Mouse (Mus musculus) heart, postnatal 36 days (tissue): ENCODE measurements around the gene Inhba. TPM values are rescaled to one million over a fixed set of nuclear protein-coding genes. Genes with fewer than 3 reads are reported as not detected.

ENCODE experiments used
- DNase-seq, 2 experiments: peaks; one replicate each; pipeline ENCODE4 v3.0.0; 2021 to 2022
- intact Hi-C: fragments of 180-260 bp; cut with DNase I; formaldehyde crosslinking; loops from one replicate; pipeline ENCODE4 v1.15.1; 2025
- total RNA-seq, 2 experiments: library from RNA; stranded (reverse); gene quantifications; 2 replicates each; pipeline ENCODE4 v1.2.3; 2021

The Inhba gene
- total RNA-seq, result 1 to 10 TPM; 3.1 TPM

- intact Hi-C loops, result loop anchor here (2.0 to 5.0 kb wide), 3 partner anchors 751 to 1017 kb away; no protein-coding TSS in a partner anchor
- peak; percentile 35 to 50 for DNase-seq
These were observed at the start of gene Inhba for GRCm38 (mm10) chr13:16011372-16012242. TSS of gene Inhba (plus strand) at chr13:16011851.

GRCm38 (mm10) chr13:15976584-15976983 lies 35.1 kb upstream of the Inhba start:
- DNase-seq, result no peak
- intact Hi-C loops, result no loop called here

- intact Hi-C loops, result no loop called here
- DNase-seq, result no peak
These were observed 32.1 kb upstream of the Inhba start for GRCm38 (mm10) chr13:15979551-15979950.

GRCm38 (mm10) chr13:15982041-15982440 lies 29.6 kb upstream of the Inhba start:
- intact Hi-C loops, result loop anchor here (10.0 kb wide), 1 partner anchor 1603 kb away; no protein-coding TSS in a partner anchor
- DNase-seq, result no peak

GRCm38 (mm10) chr13:15985761-15986160 lies 25.9 kb upstream of the Inhba start:
- no peak for DNase-seq
- intact Hi-C loops, result loop anchor here (10.0 kb wide), 1 partner anchor 1599 kb away; no protein-coding TSS in a partner anchor

- DNase-seq, result no peak
- intact Hi-C loops, result loop anchor here (10.0 kb wide), 1 partner anchor 1599 kb away; no protein-coding TSS in a partner anchor
These were observed 25.5 kb upstream of the Inhba start for GRCm38 (mm10) chr13:15986172-15986571.

- intact Hi-C loops, result no loop called here
These were observed 16.3 kb upstream of the Inhba start for GRCm38 (mm10) chr13:15995314-15995713.

GRCm38 (mm10) chr13:16005517-16005916 lies 6.1 kb upstream of the Inhba start:
- intact Hi-C loops, result loop anchor here (5.0 kb wide), 1 partner anchor 1427 kb away; no protein-coding TSS in a partner anchor
- DNase-seq, result peak; percentile 19 to 38

More at GRCm38 (mm10) chr13:15995314-15995713, 16.3 kb upstream of the Inhba start:
- DNase-seq, result no peak

- intact Hi-C loops, result loop anchor here (5.0 kb wide), 1 partner anchor 1425 kb away; no protein-coding TSS in a partner anchor
- DNase-seq, result no peak
These were observed 3.9 kb upstream of the Inhba start for GRCm38 (mm10) chr13:16007748-16008147.

- no peak for DNase-seq
- intact Hi-C loops, result loop anchor here (5.0 kb wide), 1 partner anchor 1424 kb away; no protein-coding TSS in a partner anchor
These were observed 3.3 kb upstream of the Inhba start for GRCm38 (mm10) chr13:16008348-16008747.

- intact Hi-C loops, result loop anchor here (5.0 kb wide), 3 partner anchors 752 to 1422 kb away; no protein-coding TSS in a partner anchor
- no peak for DNase-seq
These were observed 1.7 kb upstream of the Inhba start for GRCm38 (mm10) chr13:16009766-16010465.

- no peak for DNase-seq
- intact Hi-C loops, result loop anchor here (5.0 kb wide), 2 partner anchors 752 to 812 kb away; no protein-coding TSS in a partner anchor
These were observed 1.1 kb upstream of the Inhba start for GRCm38 (mm10) chr13:16010586-16010985.

GRCm38 (mm10) chr13:16012243-16012887 lies 714 bp downstream of the Inhba start:
- intact Hi-C loops, result loop anchor here (2.0 to 5.0 kb wide), 3 partner anchors 750 to 1016 kb away; no protein-coding TSS in a partner anchor
- DNase-seq, result peak; percentile 69 to 77

- DNase-seq, result no peak
- intact Hi-C loops, result loop anchor here (5.0 kb wide), 2 partner anchors 748 to 808 kb away; no protein-coding TSS in a partner anchor
These were observed 2.5 kb downstream of the Inhba start for GRCm38 (mm10) chr13:16014166-16014565.

GRCm38 (mm10) chr13:16016506-16016905 lies 4.9 kb downstream of the Inhba start:
- intact Hi-C loops, result loop anchor here (5.0 kb wide), 1 partner anchor 221 kb away; no protein-coding TSS in a partner anchor
- no peak for DNase-seq

GRCm38 (mm10) chr13:16017338-16017737 lies 5.7 kb downstream of the Inhba start:
- no peak for DNase-seq
- intact Hi-C loops, result loop anchor here (5.0 kb wide), 1 partner anchor 220 kb away; no protein-coding TSS in a partner anchor

GRCm38 (mm10) chr13:16017777-16018176 lies 6.1 kb downstream of the Inhba start:
- intact Hi-C loops, result loop anchor here (5.0 kb wide), 1 partner anchor 220 kb away; no protein-coding TSS in a partner anchor
- peak in 1 of 2 experiments; percentile 13 for DNase-seq

- intact Hi-C loops, result loop anchor here (5.0 kb wide), 1 partner anchor 218 kb away; no protein-coding TSS in a partner anchor
- DNase-seq, result no peak
These were observed 7.3 kb downstream of the Inhba start for GRCm38 (mm10) chr13:16018807-16019510.

GRCm38 (mm10) chr13:16020659-16021058 lies 9.0 kb downstream of the Inhba start:
- peak; percentile 24 to 57 for DNase-seq

More at GRCm38 (mm10) chr13:16020659-16021058, 9.0 kb downstream of the Inhba start:
- intact Hi-C loops, result no loop called here
